Mouse (Mus musculus) cerebral cortex, adult 2 months (tissue): ENCODE results near the gene Gm8108.

Experiments used
- WGBS: fragments of 180-500 bp; shearing (Covaris S2); methylation state at CpG from one replicate; pipeline ENCODE4 v1.1.7; 2018; 5-methylcytosine and 5-hydroxymethylcytosine counted together

The Gm8108 gene

DNA sequence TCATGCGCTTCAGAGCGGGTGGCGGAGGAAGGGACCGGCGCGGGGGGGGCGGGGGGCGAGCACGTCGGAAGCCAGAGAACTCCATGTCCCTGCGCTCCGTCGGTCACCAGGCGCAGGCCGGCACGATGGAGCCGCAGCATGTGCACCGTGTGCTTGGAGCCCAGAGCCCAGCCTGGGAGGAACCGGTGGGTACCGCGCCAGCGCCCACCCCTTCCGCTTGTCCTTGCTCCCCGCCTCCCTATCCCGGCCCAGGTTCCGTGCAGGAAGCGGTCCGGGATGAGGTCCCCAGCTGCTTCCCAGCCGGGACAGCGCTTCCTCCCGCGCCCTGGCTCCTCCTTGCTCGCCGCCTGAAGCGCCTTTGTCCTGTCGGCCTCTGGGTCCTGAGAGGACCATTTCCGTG is at the start of gene Gm8108:
Gene Gm8108, plus strand, starts transcription at position 101 of the 400 bp plus-strand sequence.
- 3% methylated on average over 37 of the region's 37 CpGs for WGBS

DNA sequence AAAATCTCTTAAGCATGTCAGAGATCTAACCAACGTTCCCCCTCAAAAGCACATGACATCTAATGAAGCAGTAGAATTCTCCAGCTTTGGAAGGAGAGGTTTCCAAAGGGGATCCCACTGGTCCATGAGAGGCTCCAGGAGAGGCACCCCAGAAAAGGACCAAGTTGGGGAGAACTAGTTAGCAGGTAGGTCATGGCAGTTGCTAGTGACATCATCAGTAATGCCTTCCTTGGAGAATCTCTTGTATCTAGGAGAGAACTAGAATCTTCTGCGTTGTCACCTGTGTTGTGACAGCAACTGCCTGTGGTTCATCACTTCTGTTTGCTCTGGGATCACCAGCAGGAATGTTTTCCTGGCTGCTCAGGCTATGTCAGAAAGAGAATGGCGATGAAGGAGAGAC is 26.5 kb upstream of the Gm8108 start, which contains the start of gene Gm3115:
Gene Gm3115, plus strand, starts transcription at position 301 of the 400 bp plus-strand sequence.
- WGBS, result 68% methylated on average over 3 of the region's 3 CpGs

GRCm38 (mm10) chr14:4141646-4142045 is 31.3 kb downstream of the Gm8108 start:
- WGBS, result 97% methylated on average over 4 of the region's 4 CpGs

DNA sequence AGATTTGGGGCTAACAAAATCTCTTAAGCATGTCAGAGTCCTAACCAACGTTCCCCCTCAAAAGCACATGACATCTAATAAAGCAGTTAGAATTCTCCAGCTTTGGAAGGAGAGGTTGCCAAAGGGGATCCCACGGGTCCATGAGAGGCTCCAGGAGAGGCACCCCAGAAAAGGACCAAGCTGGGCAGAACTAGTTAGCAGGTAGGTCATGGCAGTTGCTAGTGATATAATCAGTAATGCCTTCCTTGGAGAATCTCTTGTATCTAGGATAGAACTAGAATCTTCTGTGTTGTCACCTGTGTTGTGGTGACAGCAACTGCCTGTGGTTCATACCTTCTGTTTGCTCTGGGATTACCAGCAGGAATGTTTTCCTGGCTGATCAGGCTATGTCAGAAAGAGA is 54.4 kb downstream of the Gm8108 start, which contains the start of gene Gm3127:
Gene Gm3127, plus strand, starts transcription at position 301 of the 400 bp plus-strand sequence.
- 77% methylated on average over 1 of the region's 2 CpGs for WGBS

- 6% methylated on average over 14 of the region's 14 CpGs for WGBS
Measured at GRCm38 (mm10) chr14:4182030-4182429, 71.7 kb downstream of the Gm8108 start.
